Mouse (Mus musculus) left cerebral cortex, adult 2 months (tissue): ENCODE results near the gene Sv2c. TPM values are rescaled to one million over a fixed set of nuclear protein-coding genes. Genes with fewer than 3 reads are reported as not detected.
"Not testable (repeated sequence)": the region's sequence is repeated elsewhere in the genome, so short reads cannot be mapped to it uniquely, and the experiment has no call there.

Experiments used
- DNase-seq, 2 experiments: peaks; one replicate each; pipeline ENCODE4 v3.0.0; 2021 to 2022; ENCODE audit warnings: low spot score in 2 of 2, mixed read lengths in 1 of 2; ENCODE audit errors: extremely low spot score in 1 of 2
- H3K27ac ChIP-seq: fragments of 200-600 bp; 2 replicates; pipeline ENCODE4 v1.8.1; 2022
- H3K4me3 ChIP-seq: fragments of 200-600 bp; 2 replicates; pipeline ENCODE4 v1.8.1; 2022
- CTCF ChIP-seq: fragments of 200-600 bp; IDR thresholded peaks from 2 replicates; pipeline ENCODE4 v1.8.1; 2022; ENCODE audit warnings: antibody characterized with exemption, mild to moderate bottlenecking, moderate library complexity
- intact Hi-C: fragments of 180-260 bp; cut with DNase I; formaldehyde crosslinking; loops from one replicate; pipeline ENCODE4 v1.15.1; 2025
- total RNA-seq, 2 experiments: library from RNA; stranded (reverse); gene quantifications; 2 replicates each; pipeline ENCODE4 v1.2.3; 2021

Gene Sv2c
- total RNA-seq, 2 experiments from 2014 or later = 28.0 to 33.8 TPM

DNA sequence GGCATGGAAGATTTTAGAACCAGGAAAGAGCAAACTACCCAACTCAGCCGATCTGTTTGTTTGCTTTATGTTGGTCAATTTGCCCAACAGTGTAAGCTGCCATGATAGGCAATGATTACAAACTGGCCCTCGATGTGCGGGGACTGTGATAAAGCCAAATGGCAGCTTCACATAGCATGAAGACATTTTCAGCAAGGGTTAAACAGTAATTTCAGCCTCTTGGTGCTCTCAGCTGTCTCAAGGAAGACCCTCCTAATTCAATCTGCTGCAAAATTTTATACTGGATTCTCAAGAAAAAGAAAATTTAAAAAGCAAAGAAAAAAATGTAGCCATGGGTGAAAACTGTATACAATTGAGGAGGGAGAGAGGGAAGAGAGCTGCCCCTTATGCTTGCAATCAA is 3.3 kb downstream of the Sv2c start:
- no peak for TF ChIP-seq CTCF

DNA sequence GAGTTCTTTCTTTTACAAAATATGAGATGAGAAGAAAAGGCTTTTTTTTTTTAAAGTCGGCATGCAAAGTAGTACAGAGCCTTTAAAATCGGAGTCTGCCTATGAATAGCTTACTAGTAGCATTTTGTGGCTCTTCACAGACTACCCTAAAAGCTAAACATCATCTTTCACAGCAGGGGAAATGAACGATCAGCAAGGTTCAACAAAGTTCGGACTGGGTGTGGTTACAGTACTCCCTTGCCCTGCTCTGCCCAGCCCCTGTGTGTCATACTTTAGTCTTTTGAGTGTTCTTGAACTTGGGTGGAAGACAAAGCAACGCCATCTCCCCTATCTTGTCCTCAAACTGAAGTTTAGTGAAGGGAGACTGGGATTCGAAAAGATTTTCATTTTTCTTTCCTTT is 5.7 kb downstream of the Sv2c start:
- no peak overlapping the region for H3K27ac ChIP-seq
- DNase-seq = no peak
- H3K4me3 ChIP-seq = no peak overlapping the region
- TF ChIP-seq CTCF = no peak
- intact Hi-C loops = no loop called here

More for the DNA sequence above, 3.3 kb downstream of the Sv2c start:
- intact Hi-C loops = no loop called here
- no peak for DNase-seq
- Histone ChIP-seq H3K4me3 (no peak overlapping the region), H3K27ac (no peak overlapping the region)

DNA sequence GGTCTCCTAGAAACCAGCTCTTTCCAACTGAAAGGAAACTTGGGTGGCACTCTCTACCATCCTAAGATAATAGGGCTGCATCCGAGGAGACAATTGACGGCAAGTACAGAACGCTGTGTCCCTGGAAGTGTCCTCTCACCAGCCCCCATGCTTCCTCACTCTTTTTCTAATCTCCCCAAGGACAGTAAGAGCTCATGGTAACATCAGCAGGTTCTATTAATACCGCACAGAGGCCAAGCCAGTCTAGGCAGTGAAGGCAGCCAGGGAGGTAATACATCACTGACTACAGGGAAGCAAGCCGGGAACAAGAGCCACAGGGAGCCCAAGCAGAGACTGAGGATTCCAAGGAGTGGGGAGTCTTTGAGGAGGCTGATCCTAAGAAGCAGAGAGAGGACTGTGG is 7.4 kb downstream of the Sv2c start:
- TF ChIP-seq CTCF = no peak
- intact Hi-C loops = no loop called here
- Histone ChIP-seq H3K4me3 (no peak overlapping the region), H3K27ac (no peak overlapping the region)
- DNase-seq = no peak

DNA sequence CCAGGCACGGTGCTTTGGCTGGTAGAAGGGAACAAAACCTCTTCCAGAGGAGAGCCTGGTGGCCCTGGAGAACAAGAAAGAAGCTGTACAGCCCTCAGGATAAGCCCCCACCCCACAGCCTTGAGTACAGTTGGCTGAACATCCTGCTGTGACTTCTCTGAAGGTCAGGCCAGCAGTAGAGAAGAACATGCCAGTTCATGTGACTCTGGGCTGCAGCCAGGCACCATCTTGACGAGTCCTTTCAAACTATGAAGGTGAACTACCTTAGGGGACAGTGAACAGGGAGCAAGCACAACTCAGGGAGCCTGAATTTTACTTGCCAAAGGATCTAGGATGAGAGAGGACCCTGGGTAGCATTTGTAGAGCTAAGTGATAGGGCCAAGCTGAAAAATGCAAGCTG is 19.7 kb downstream of the Sv2c start:
- no peak overlapping the region for H3K27ac ChIP-seq
- intact Hi-C loops = no loop called here
- DNase-seq = no peak
- TF ChIP-seq CTCF = no peak
- H3K4me3 ChIP-seq = no peak overlapping the region

DNA sequence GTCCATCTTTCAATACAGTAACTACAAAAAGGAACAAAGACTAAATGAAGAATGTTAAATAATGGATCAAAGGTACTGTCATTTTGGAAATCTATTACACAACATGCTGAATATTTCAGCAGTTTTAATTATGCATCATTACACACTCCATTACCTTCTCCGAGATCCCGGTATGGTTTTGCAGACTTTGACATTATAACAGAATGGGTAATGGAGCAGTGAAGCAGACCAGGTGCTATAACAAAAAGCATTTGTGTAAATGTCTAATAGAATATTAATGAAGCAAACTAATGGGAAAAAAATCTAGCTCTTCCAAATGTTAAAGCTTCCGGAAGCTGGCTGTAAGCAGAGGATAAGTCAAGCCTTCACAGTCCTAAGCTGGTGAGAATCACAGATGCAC is 21.6 kb downstream of the Sv2c start:
- no peak overlapping the region for H3K4me3 ChIP-seq
- intact Hi-C loops = no loop called here
- DNase-seq = no peak
- no peak overlapping the region for H3K27ac ChIP-seq
- TF ChIP-seq CTCF = no peak

DNA sequence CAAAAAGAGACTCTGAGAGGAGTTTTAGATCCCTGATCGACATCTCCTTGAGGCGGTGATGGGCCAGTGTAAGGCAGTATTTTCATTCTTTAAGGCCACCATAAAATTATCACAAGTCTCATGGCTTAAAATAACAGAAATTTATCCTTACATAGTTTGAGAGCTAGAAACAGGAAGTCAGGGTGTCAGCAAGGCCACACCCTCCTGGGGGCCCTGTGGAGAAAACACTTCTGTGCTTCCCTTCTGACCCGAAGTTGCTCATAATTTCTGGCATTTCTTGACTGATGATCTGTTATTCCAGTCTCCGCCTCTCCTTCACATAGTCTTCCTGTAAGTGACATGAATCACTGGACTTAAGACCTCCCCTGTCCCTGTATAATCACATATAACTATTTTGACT is 26.0 kb downstream of the Sv2c start:
- H3K27ac ChIP-seq = no peak overlapping the region
- H3K4me3 ChIP-seq = no peak overlapping the region
- intact Hi-C loops = no loop called here
- no peak for DNase-seq
- TF ChIP-seq CTCF = no peak

DNA sequence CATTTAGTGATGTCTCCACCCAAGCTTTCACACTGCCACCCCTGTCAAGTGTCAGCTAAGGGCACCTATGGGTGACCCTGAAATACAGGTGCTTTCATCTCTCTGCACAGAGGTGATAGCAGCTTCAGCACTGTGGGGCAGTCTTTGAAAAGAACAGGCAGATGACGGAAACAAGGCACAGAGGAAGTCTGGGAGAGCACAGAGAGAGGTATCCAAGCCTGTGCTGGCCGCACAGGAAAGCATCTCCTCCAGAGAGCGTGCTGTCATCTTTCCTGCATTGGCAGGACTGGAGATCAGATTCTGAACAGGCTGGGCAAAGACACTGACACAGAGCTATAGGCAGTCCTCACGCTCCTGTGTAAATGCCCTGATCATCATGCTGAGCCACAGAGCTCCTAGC is 41.4 kb downstream of the Sv2c start:
- DNase-seq = no peak
- H3K4me3 ChIP-seq = no peak overlapping the region
- no peak for TF ChIP-seq CTCF
- intact Hi-C loops = no loop called here
- no peak overlapping the region for H3K27ac ChIP-seq

DNA sequence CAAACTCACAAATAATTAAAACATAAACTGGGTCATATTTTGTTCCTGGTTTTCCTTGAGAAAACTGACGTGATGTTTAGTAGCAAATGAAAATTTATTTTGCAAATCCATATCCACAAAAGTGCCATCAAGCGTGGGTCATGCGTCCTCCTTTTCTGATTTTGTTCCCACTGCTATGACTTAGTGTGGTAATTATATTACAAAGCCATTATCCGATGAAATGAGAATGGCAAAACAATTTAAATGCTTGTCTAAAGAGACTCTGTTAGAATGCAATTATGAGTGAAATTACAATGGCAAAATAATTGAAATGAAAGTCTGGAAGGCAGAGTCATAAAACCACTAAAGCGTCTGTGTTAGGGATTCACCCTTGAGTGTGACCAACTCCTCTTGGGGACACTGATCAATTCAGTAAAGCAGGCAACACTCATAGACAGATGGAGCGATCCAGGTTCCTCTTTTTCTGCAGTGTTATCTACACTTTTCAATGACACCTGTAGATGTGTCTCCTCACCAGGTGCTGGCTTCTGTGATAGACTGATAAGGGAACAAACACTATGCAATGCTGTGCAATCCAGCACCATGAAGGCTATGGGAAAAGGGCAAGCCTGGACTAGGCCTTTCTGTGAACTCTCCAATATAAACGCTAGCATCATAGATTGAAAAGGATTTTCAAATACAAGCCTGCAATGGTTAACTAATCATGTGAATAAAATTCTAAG is 46.6 kb downstream of the Sv2c start:
- intact Hi-C loops = no loop called here
- Histone ChIP-seq H3K4me3 (no peak overlapping the region), H3K27ac (no peak overlapping the region)
- DNase-seq = no peak
- TF ChIP-seq CTCF = no peak

DNA sequence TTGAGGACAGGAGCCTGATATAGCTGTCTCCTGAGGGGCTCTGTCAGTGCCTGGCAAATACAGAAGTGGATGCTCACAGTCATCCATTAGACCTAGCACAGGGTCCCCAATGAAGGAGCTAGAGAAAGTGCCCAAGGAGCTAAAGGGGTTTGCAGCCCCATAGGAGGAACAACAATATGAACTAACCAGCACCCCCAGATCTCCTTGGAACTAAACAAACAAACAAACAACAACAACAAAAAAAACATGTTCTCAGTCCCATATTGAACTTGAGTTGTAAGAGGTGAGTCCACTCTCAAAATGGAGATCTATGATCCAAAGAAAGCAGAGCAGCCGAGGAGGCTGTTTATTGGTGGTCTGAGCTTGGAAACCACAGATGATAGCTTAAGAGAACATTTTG is 50.6 kb downstream of the Sv2c start, which contains the start of gene Gm17190:
TSS of gene Gm17190 (plus strand) at position 301 of the 400 bp plus-strand sequence.
- H3K27ac ChIP-seq, intact Hi-C loops, DNase-seq, H3K4me3 ChIP-seq: not testable (repeated sequence)

DNA sequence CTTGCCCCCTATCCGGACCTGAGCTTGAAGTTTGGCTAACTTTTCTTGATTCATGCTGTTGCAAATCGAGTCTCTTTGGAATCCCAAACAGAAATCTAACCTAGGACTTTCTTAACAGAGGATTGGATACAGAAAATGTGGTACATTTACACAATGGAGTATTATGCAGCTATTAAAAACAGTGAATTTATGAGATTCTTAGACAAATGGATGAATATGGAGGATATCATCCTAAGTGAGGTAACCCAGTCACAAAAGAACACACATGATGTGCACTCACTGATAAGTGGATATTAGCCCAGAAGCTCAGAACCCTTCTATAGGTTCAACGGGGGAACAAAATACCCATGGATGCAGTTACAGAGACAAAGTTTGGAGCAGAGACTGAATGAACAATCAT is 51.1 kb downstream of the Sv2c start, which contains the start of gene Gm20075:
TSS of gene Gm20075 (minus strand) at position 101 of the 400 bp plus-strand sequence.
- DNase-seq, intact Hi-C loops, H3K4me3 ChIP-seq, H3K27ac ChIP-seq: not testable (repeated sequence)

DNA sequence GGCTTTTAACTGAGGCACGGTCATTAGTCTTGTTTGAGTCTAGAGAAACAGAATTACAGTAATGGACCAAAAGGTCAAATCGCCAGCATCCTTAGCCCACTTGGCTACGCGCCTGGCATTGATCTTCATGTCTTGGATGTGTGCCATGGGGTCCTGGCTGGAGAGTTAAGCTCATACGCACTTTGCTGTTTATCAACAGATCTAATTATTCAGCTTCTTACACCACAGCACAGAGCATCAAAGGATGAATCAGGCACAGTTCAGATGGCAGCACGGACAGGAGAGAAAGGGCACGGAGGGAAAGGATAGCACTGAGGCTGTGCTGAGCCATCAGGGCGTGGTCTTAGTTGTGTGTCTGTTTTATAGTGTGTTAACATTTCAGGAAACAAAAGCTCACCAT is 58.8 kb downstream of the Sv2c start:
- DNase-seq = no peak
- TF ChIP-seq CTCF = no peak
- intact Hi-C loops = no loop called here
- Histone ChIP-seq H3K27ac (no peak overlapping the region), H3K4me3 (no peak overlapping the region)

DNA sequence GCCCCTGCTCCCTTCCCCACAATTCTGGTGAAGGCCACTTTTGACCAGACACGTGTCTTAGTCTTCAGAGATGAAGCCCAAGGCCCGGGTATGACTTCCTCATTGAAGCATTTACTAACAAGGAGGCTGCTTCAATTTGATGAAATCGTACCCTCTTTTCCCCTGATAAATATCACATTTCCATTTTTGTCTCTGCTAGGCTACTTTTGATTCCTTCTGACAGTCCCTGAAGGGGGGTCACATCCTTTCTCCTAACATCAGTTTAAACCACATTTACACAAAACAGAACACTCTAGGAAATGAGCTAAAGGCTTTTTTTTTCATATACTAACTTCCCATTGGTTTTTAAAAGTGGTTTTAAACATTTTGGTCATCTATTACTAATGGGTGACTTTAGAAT is 79.6 kb downstream of the Sv2c start:
- Histone ChIP-seq H3K27ac (no peak overlapping the region), H3K4me3 (no peak overlapping the region)
- DNase-seq = no peak
- intact Hi-C loops = no loop called here
- TF ChIP-seq CTCF = no peak

DNA sequence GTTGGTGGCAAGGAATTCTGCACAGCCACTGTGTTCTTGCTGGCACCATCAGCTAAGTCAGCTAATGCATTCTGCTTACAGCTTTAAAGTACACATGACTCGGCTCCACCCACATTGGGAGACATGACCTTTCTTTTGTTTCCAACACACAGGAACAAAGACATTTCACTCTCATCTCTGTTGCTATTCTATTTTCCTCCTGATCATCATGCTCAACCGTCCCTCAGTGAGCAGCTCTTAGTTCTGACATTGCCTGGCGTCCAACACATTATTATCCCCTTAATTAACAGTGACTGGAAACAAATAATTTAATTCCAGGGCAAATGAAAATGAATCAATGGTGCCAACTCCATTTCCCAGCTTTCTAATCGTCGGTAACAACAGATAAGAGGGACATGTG is 87.0 kb downstream of the Sv2c start:
- H3K27ac ChIP-seq = no peak overlapping the region
- no peak for DNase-seq

More for the DNA sequence above, 87.0 kb downstream of the Sv2c start:
- no peak overlapping the region for H3K4me3 ChIP-seq
- TF ChIP-seq CTCF = no peak
- intact Hi-C loops = no loop called here
